Mouse (Mus musculus): ENCODE data around the gene Ntng2.

Gene Ntng2

DNA sequence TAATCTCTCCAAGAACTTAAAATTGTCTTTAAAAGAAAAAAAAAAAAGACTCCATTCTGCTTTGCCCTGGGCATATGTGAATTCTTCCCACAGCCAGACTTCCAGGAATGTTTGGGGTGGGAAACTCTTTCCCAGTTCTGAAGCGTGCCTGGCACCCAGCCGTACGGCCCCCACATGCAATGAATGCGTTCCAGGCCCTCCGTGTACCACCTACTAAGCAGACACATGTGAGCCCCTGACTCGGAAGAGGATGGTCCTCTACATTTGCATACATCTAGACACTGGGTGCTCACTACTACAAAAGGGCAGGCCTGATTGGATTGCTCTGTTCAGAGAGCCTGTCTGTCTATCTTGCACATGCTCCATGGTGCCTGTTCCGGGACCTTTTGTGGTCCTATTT, 17.0 kb downstream of the Ntng2 start:
- no peak for DNase-seq (ENCODE audit: low spot score)

DNA sequence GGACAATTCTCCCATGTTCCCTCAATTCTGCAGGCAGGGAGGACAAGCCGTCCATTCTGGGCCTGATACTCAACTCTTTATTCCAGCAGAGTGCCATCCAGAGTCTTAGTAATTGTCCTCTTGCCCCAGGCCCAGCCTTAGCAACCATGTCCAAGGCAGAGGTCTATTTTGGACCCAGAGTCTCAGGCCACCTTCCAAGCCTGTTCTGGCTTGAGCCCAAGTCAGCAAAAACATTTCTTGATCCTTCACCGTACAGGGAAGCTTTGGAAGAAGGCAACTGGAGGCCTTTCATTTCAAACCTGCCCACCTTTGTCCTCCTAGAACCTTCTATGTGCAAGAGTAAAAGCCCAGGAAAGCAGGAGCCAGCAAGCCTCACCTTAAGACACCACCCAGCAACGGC, 17.8 kb downstream of the Ntng2 start:
- no peak for DNase-seq (ENCODE audit: low spot score)

DNA sequence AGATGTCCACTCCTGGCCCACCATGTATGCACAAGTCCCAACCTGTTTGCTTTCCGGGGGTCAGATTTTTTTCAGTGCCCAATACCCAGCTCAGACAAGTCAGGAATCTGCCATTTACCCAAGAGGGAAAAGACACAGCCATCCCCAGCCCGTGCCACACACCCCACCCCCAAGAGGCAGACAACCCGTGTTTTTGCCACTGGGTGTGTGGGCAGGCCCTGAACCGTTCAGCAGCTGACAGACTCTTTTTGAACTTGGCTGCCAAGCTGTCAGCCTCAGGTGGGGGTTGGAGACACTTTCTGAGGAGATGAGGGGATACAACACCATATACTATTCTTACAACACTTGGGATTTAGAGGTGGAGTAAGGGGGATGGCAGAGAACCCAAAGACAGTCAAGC, 18.8 kb downstream of the Ntng2 start:
- no peak for DNase-seq (ENCODE audit: low spot score)

GRCm38 (mm10) chr2:29230191-29230835, 22.5 kb downstream of the Ntng2 start:
- DNase-seq (ENCODE audit: low spot score) = no peak

DNA sequence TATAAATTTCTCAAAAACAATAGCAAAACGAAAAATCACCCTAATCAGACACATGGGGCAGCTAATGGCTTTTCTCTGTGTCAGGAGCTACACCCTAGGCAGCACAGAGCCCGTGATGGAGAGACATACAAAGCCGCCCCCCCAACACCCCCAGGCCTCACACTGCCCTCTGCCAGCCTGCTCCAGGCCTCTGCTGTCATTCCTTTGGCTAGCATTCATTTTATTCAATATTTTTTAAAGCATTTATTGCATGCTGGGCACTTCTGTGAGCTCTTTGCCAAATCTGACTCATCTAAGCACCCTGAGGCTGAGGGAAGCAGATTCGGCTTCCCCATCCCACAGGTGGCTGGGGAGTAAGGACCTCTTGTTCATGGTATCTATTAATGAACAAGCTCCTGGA, 26.1 kb downstream of the Ntng2 start:
- DNase-seq (ENCODE audit: low spot score) = no peak

DNA sequence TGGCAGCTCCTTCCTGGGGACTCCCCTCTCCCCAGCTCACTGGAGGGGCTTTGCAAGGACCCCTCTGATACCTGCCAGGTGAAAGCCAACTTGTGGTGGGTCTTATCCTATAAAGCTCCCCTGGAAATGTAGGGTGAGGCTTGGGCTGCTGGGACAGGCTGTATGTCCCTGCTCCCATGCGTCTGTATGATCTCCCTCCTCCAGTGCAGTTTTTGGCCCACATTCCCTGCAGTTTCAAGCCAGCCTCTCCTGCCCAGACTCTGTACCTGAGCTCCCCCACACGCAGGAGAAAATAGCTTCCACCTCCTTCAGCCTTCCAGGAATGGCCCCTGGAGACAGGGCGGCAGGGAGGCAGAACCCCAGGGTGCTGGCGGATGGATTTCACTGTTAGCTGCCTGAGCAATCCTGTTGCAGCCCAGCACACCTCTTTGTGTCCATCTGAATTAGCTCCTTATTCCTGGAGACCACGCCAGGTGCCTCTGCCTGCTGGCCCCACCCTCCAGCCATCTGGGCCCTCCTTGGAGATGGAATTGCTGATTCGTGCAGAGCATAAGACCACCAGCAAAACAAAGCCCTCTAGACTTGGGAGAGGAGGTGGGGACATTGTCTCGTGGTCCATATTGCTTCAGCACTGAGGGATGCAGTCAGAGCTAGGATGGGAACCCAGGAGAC, 29.1 kb downstream of the Ntng2 start:
- DNase-seq (ENCODE audit: low spot score) = no peak

- no peak for DNase-seq (ENCODE audit: low spot score)
These were observed 30.5 kb downstream of the Ntng2 start for GRCm38 (mm10) chr2:29222302-29222701.

DNA sequence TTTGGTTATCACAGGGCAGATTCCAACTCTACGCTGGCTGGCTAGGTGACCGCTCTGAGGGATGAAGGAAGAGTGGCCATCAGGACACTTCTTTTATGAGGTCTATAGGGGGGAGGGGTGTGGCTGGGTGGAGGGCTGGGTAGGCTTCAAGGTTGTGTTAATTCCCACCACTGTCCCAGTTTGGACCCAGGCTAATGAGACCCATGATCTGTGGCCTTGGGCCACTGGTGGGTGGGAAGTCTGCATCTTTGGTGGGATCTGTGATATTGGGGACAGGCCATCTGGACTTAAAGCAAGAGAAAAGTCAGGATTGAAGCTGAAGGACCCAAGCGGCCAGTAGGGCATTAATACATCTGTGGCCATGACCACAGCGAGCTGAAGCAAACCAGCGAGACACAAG, 34.0 kb downstream of the Ntng2 start:
- DNase-seq (ENCODE audit: low spot score) = no peak

GRCm38 (mm10) chr2:29217897-29218296, 34.9 kb downstream of the Ntng2 start:
- DNase-seq (ENCODE audit: low spot score) = no peak

DNA sequence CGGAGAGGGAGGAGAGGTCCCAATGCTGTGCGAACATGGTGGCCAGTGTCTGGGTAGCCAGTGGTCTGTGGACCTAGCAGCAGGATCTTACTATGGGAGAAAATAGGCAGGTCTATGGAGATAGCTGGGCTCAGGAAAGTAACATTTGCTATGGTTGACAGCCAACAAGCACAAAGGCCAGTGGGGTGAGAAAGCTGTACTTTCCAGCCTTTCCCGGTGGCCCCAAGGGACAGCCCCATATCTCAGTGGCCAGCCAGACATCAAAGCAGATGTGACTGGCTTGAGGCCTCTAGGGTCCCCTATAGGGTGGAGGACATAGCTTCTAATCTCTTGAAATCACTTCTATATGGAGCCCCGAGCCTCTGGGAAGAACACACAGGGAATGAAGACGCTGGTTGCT, 35.8 kb downstream of the Ntng2 start:
- DNase-seq (ENCODE audit: low spot score) = no peak

DNA sequence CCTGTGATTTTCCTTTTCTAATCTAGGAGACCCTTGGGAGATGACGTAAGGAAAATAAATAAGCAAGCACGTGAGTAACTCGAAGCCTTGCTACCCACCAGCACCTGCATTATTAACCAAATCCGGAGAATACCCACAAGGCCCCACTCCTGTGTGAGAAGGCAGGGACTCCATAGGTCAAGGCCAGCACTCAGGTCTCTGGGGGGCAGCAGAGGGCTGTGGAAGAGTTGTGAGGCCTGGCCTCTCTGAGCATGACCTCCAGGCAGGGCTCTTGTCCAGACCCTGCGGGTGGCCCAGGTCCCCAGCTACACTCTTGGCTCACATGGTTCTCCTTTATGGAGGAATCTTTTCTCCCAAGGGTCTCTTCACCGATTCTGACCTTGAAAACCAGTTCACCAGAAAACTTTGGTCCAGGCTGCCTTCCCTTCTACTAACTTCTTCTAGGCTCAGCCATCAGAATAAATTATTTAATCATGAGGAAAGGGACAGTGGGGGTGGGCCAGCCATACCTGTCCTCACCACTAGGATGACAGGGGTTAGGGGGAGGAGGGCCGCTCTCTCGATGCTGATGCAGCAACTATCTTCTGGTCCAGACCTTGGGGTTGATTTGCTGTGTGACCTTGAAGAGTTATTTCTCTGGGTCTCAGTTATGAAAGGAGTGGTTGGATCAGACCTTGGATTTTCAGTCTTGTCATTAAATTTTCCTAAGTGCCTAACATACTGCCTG, 36.4 kb downstream of the Ntng2 start:
- DNase-seq (ENCODE audit: low spot score) = no peak

- DNase-seq (ENCODE audit: low spot score) = no peak
These were observed 46.6 kb downstream of the Ntng2 start for GRCm38 (mm10) chr2:29206156-29206555.

GRCm38 (mm10) chr2:29201223-29201955, 51.4 kb downstream of the Ntng2 start:
- no peak for DNase-seq (ENCODE audit: low spot score)

DNA sequence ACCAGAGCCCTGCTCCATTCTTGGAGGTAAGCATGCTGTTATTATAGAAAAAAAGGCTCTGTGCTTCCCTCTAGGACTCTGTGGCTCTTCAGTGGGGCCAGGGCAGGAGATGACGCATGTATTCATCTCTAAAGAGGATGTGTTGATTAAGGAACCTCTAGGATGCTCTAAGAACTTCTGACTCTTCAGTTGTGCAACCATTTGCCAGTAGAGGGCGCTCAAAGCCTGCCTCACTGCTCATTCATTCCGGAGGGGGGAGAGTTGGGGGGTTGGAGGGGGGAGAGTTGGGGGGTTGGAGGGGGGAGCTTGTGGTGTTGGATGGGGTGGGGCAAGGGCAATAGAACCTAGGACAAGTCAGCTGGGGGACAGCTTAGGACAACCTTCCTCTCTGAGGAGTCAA, 52.9 kb downstream of the Ntng2 start:
- no peak for DNase-seq (ENCODE audit: low spot score)

- DNase-seq (ENCODE audit: low spot score) = peak; percentile 57
These were observed 54.4 kb downstream of the Ntng2 start for GRCm38 (mm10) chr2:29198446-29198845.

DNA sequence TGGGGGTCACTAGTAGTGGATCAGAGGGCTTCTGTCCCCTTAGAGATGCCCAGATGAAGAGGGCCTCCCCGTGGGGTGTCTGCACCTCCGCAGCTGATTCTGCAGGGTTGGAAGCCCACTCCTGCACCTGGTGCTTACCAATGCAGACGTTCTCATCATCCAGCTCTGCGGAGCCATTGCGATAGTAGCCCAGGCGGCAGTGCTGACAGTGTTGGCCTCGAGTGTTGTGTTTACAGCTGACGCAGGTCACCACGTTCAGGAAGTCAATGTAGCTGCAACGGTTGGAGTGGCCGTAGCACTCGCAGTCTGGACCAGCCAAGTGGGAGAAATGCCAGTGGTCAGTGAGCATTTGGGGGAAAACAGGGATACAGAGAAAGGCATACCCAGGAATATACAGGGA, 56.0 kb downstream of the Ntng2 start:
- no peak for DNase-seq (ENCODE audit: low spot score)

DNA sequence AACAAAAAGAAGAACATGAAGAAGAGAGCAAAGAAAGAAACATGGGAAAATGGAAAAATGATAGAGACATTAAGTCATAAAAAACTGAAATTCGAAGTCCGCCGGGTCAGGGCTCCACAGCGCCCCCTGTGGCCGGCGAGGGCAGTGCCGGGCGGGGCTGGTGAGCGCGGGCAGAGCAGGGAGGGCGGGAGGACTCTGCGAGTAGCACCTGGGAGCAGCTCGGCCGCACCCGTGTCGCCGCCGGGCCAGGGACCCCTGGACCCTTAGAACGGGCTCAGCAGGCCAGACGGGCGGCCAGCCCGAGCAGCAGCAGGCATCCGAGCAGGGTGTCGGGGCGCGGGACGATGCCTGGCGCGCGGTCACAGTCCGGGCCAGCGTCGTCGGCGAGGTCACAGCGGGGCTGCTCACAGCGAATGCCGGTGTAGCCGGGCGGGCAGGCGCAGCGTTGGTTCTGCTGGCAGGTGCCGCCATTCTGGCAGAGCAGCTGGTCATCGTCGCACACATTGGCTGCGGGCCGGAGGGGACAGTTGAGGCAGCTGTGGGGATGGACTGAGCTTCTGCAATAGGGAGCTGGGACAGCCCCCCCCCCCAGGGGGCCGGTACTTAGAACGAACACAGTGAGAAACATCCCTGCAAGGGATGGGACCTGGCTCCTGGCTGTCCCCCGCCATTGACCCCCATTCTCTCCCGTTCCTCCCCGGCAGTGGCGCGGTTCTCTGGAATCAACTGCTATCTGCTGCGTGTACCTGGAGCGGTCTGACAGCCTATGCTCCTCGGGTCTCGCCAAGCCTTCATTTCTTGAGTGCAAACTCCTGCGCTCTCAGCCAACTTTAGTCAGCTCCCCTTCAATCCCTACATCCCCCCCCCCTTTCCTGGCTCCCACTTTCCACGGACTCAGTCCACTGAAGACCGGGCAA, 58.0 kb downstream of the Ntng2 start:
- no peak for DNase-seq (ENCODE audit: low spot score)

DNA sequence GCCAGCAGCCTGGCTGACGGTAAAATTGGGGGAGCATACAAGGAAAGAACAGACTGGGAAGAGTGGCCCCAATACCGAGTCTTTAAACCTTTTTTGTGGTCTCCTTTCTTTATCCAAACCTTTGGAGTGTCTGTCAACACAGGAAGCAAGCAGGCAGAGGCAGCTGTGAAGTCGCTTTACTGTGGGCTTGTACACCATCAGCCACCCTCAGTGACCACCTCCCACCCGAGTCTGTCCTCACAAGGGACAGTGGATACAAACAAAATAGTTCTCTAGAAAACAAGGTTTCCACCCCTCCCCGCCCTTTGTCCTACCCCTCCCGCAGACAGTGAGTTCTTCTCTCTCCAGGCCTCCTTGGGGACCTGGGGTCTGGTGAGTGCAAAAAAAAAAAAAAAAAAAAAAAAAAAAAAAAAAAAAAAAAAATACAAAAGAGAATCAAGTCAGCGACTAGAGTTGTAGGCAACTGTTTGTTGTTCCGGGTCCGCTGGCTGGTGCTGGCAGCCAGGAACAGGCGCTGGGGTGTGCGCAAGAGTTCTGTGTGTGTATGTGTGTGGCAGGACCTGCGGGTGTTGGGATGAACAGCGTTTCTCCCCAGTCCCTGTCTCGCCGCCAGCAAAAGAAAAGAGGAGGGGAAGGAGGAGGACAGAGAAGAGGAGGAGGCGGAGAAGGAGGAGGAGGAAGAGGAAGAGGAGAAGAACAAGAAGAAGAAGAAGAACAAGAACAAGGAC, 58.8 kb downstream of the Ntng2 start:
- no peak for DNase-seq (ENCODE audit: low spot score)

- DNase-seq (ENCODE audit: low spot score) = no peak
These were observed 60.1 kb downstream of the Ntng2 start for GRCm38 (mm10) chr2:29192629-29193278.

Measured in ovary, adult 18-20 months (tissue).